Mouse (Mus musculus) lung, embryonic 16.5 days (tissue): ENCODE data around the gene Ppp3r2. TPM values are rescaled to one million over a fixed set of nuclear protein-coding genes. Genes with fewer than 3 reads are reported as not detected.

Experiments used
- ATAC-seq: fragments of 200-750 bp; cut with Nextera tagmentation; 2 replicates; pipeline ENCODE4 v1.8.0; 2017; ENCODE audit warnings: low read depth, mild to moderate bottlenecking, moderate library complexity
- H3K27ac ChIP-seq: fragments of 300-500 bp; sonication (generic); 2 replicates; pipeline ENCODE4 v1.5.1; 2014; ENCODE audit warnings: mild to moderate bottlenecking, control low read depth, low read length
- H3K27me3 ChIP-seq: fragments of 300-500 bp; sonication (generic); 2 replicates; pipeline ENCODE4 v1.6.1; 2014; ENCODE audit warnings: low read depth, low read length, mixed read lengths; ENCODE audit not compliant: control insufficient read depth, insufficient read depth
- H3K36me3 ChIP-seq: fragments of 300-500 bp; sonication (generic); 2 replicates; pipeline ENCODE4 v1.6.1; 2014; ENCODE audit warnings: low read length; ENCODE audit not compliant: control insufficient read depth, insufficient read depth
- H3K4me1 ChIP-seq: fragments of 300-500 bp; sonication (generic); replicated peaks from 2 replicates; pipeline ENCODE4 v1.6.1; 2014; ENCODE audit warnings: low read length, mixed read lengths; ENCODE audit not compliant: control insufficient read depth, insufficient read depth
- H3K4me2 ChIP-seq: fragments of 300-500 bp; sonication (generic); 2 replicates; pipeline ENCODE4 v1.6.1; 2014; ENCODE audit warnings: low read depth, low read length, control low read depth
- H3K4me3 ChIP-seq: fragments of 300-500 bp; sonication (generic); 2 replicates; pipeline ENCODE4 v1.5.1; 2014; ENCODE audit warnings: mild to moderate bottlenecking, low read length, control low read depth
- H3K9ac ChIP-seq: fragments of 300-500 bp; sonication (generic); 2 replicates; pipeline ENCODE4 v1.6.1; 2014; ENCODE audit warnings: low read length, control low read depth
- H3K9me3 ChIP-seq: fragments of 300-500 bp; sonication (generic); 2 replicates; pipeline ENCODE4 v1.6.1; 2016; ENCODE audit warnings: low read length; ENCODE audit not compliant: control insufficient read depth
- WGBS: fragments of 180-500 bp; shearing (Covaris S2); extraction: QIAGEN DNeasy Blood & Tissue Kit; methylation state at CpG from one replicate; pipeline ENCODE4 v1.1.7; 2014; 5-methylcytosine and 5-hydroxymethylcytosine counted together
- polyA plus RNA-seq: library from polyadenylated mRNA; unstranded; fragments of >200 nt; fragmentation: Nextera tagmentation; extraction: Ambion mirVana; gene quantifications from 2 replicates; pipeline ENCODE4 v1.2.1, GENCODE M21; 2015

Ppp3r2 gene
- polyA plus RNA-seq, 1 experiment from 2014 or later, result 0.06 TPM

- Histone ChIP-seq H3K36me3 (peaks cover 14% of the 10 kb centered on the region), H3K27me3 (no peaks in the 10 kb centered on the region), H3K4me3 (no peak overlapping the region), H3K9ac (no peak overlapping the region), H3K4me2 (no peak overlapping the region), H3K9me3 (no peaks in the 10 kb centered on the region), H3K27ac (peak overlapping the region; percentile 83), H3K4me1 (peaks cover 3% of the 10 kb centered on the region; the same call in 1 of the 2 replicates)
- WGBS, result 71% methylated on average over 4 of the region's 4 CpGs
- ATAC-seq, result peak; percentile 67
Observed at GRCm38 (mm10) chr4:49662231-49662630, 19.6 kb downstream of the Ppp3r2 start.

- Histone ChIP-seq H3K9ac (no peak overlapping the region), H3K27ac (peak overlapping the region; percentile 83), H3K4me2 (0 out of 2 replicates have a peak overlapping the region, but pooled peaks have one; percentile 7), H3K4me1 (peaks cover 3% of the 10 kb centered on the region; the same call in 1 of the 2 replicates), H3K4me3 (no peak overlapping the region), H3K27me3 (no peaks in the 10 kb centered on the region), H3K36me3 (peaks cover 16% of the 10 kb centered on the region), H3K9me3 (no peaks in the 10 kb centered on the region)
- peak; percentile 83 for ATAC-seq
- 67% methylated on average over 9 of the region's 9 CpGs for whole genome bisulfite sequencing
Observed at GRCm38 (mm10) chr4:49661664-49662063, 20.2 kb downstream of the Ppp3r2 start.

GRCm38 (mm10) chr4:49659421-49659820 lies 22.4 kb downstream of the Ppp3r2 start:
- Histone ChIP-seq H3K4me1 (peaks cover 3% of the 10 kb centered on the region; the same call in 1 of the 2 replicates), H3K9me3 (no peaks in the 10 kb centered on the region), H3K4me3 (no peak overlapping the region), H3K36me3 (peaks cover 30% of the 10 kb centered on the region), H3K27me3 (no peaks in the 10 kb centered on the region), H3K9ac (no peak overlapping the region), H3K27ac (no peak overlapping the region), H3K4me2 (no peak overlapping the region)
- no peak for ATAC-seq
- 83% methylated on average over 1 of the region's 1 CpGs for WGBS

DNA sequence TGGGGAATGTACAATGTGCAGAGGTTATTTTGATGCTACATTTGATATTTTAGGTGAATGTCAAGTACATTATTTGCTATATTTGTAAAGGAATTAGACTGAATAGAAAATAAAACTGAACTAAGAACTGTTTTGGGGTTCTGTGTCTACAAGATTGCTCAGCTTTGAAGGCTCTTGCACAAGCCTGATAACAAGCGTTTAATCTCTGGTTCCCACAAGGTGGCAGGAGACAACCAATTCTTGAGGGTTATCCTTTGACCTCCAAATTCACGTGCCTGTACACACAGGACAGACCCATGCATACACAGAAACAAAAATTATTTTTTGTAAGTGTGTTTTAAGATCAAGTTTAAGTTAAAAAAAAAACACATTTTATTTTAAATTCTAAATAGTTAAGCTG lies 41.9 kb downstream of the Ppp3r2 start:
- 59% methylated on average over 2 of the region's 2 CpGs for WGBS
- Histone ChIP-seq H3K36me3 (peaks cover 46% of the 10 kb centered on the region), H3K27me3 (no peaks in the 10 kb centered on the region), H3K27ac (no peak overlapping the region), H3K4me2 (no peak overlapping the region), H3K4me1 (no peaks in the 10 kb centered on the region), H3K4me3 (no peak overlapping the region), H3K9ac (no peak overlapping the region), H3K9me3 (no peaks in the 10 kb centered on the region)
- no peak for ATAC-seq

- 87% methylated on average over 11 of the region's 11 CpGs for WGBS
- no peak overlapping the region for H3K9ac ChIP-seq
- no peak overlapping the region for H3K27ac ChIP-seq
- H3K27me3 ChIP-seq, result no peaks in the 10 kb centered on the region
- H3K9me3 ChIP-seq, result no peaks in the 10 kb centered on the region
- ATAC-seq, result no peak
- H3K36me3 ChIP-seq, result peaks cover 39% of the 10 kb centered on the region
- no peak overlapping the region for H3K4me3 ChIP-seq
- H3K4me2 ChIP-seq, result no peak overlapping the region
- H3K4me1 ChIP-seq, result peaks cover 6% of the 10 kb centered on the region; the same call in 1 of the 2 replicates
Observed at GRCm38 (mm10) chr4:49637821-49638220, 44.0 kb downstream of the Ppp3r2 start.

- peak overlapping the region; percentile 94 for H3K4me3 ChIP-seq
- peak overlapping the region; percentile 93 for H3K27ac ChIP-seq
- ATAC-seq, result no peak
- WGBS, result under 1% methylated on average over 30 of the region's 30 CpGs
- H3K27me3 ChIP-seq, result no peaks in the 10 kb centered on the region
- H3K9ac ChIP-seq, result peak overlapping the region; percentile 97
- H3K4me1 ChIP-seq, result peaks cover 6% of the 10 kb centered on the region; the same call in 1 of the 2 replicates
- H3K36me3 ChIP-seq, result peaks cover 18% of the 10 kb centered on the region
- H3K4me2 ChIP-seq, result peak overlapping the region; percentile 67
- no peaks in the 10 kb centered on the region for H3K9me3 ChIP-seq
Observed at GRCm38 (mm10) chr4:49632139-49632481, 49.7 kb downstream of the Ppp3r2 start.

DNA sequence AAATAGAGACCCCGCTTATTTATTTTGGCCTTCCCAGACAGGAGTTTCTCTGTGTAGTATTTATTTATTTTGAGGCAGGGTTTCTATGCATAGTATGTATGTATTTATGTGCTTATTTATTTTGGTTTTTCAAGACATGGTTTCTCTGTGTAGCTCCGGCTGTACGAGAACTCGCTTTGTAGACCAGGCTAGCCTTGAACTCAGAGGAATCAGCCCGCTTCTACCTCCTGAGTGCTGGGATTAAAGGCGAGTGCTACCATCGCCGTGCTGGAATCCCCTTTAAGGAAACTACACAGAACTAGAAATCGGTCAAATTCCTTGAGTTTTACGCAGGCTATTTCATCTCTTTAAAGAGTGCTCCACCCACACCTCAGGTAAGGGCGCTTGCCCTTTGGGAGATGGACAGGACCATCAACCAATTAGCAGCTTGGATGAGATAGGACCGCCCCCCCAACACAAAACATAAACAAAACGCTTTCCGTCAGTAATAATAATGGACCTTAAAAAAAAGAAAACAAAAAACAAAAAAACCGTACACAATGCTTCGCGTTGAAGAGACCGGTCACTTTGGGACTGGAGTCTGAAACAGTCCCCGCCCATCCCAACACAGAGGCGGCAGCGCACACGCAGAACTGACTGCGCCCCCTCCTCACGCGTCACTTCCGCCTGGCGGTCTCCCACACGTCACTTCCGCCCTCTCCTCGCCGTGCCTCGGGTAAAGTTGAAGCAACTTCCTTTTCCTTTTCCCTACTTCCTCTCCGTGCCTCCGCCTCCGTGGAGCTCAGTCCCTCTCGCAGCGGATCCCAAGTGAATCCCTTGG lies 50.3 kb downstream of the Ppp3r2 start, which contains the start of gene Rnf20:
Gene Rnf20 (plus strand): TSS at position 688 of the 820 bp plus-strand sequence.
- peaks cover 14% of the 10 kb centered on the region for H3K36me3 ChIP-seq
- H3K9me3 ChIP-seq, result no peaks in the 10 kb centered on the region
- H3K27me3 ChIP-seq, result no peaks in the 10 kb centered on the region
- H3K9ac ChIP-seq, result peak within 1 kb of the TSS; percentile 97
- H3K4me2 ChIP-seq, result peak within 1 kb of the TSS; percentile 67
- H3K4me3 ChIP-seq, result peak within 1 kb of the TSS; percentile 94
- peaks cover 6% of the 10 kb centered on the region; the same call in 1 of the 2 replicates for H3K4me1 ChIP-seq
- 3% methylated on average over 37 of the region's 37 CpGs for WGBS
- peak; percentile 98 for ATAC-seq
- peak within 1 kb of the TSS; percentile 93 for H3K27ac ChIP-seq

GRCm38 (mm10) chr4:49628941-49629340 lies 52.9 kb downstream of the Ppp3r2 start:
- Histone ChIP-seq H3K4me2 (no peak overlapping the region), H3K9me3 (no peaks in the 10 kb centered on the region), H3K4me3 (no peak overlapping the region), H3K27ac (no peak overlapping the region), H3K27me3 (no peaks in the 10 kb centered on the region), H3K9ac (no peak overlapping the region), H3K4me1 (peaks cover 6% of the 10 kb centered on the region; the same call in 1 of the 2 replicates), H3K36me3 (no peaks in the 10 kb centered on the region)
- no peak for ATAC-seq
- 81% methylated on average over 5 of the region's 5 CpGs for WGBS
